Mouse (Mus musculus) MEL (cell line): ENCODE data around the gene Clpb. TPM values are rescaled to one million over a fixed set of nuclear protein-coding genes. Genes with fewer than 3 reads are reported as not detected.

Experiments used
- DNase-seq: peaks from one replicate; pipeline ENCODE4 v3.0.0; 2011; ENCODE audit warnings: low read depth, low spot score
- H3K27ac ChIP-seq: 2 replicates; pipeline ENCODE4 v1.5.1; 2012; ENCODE audit warnings: low read depth, mild to moderate bottlenecking, control low read depth, low read length, moderate library complexity; ENCODE audit not compliant: control insufficient read depth
- H3K27me3 ChIP-seq, 2 experiments: fragments of 150-350 bp in 1 of 2; sonication (generic) in 1 of 2; 2 replicates each; pipeline ENCODE4 v1.6.1; 2012; ENCODE audit warnings: low read length in 2 of 2, mild to moderate bottlenecking in 2 of 2, improper control_type of control experiment in 1 of 2, moderate library complexity in 1 of 2; ENCODE audit not compliant: insufficient read depth in 2 of 2, control insufficient read depth in 1 of 2
- H3K36me3 ChIP-seq, 2 experiments: 2 replicates each; pipeline ENCODE4 v1.6.1; 2012 to 2014; ENCODE audit warnings: low read length in 2 of 2, improper control_type of control experiment in 1 of 2, inconsistent platforms in 1 of 2, mild to moderate bottlenecking in 1 of 2; ENCODE audit not compliant: insufficient read depth in 2 of 2, control insufficient read depth in 1 of 2
- H3K4me1 ChIP-seq, 2 experiments: fragments of 150-350 bp in 1 of 2; sonication (generic) in 1 of 2; 2 replicates each; pipeline ENCODE4 v1.6.1; 2012; ENCODE audit warnings: low read length in 2 of 2, improper control_type of control experiment in 1 of 2, mild to moderate bottlenecking in 1 of 2; ENCODE audit not compliant: insufficient read depth in 2 of 2, control insufficient read depth in 1 of 2
- H3K4me3 ChIP-seq, 2 experiments: fragments of 150-350 bp in 1 of 2; sonication (generic) in 1 of 2; 2 replicates each; pipeline ENCODE4 v1.5.1; 2012; ENCODE audit warnings: low read depth in 2 of 2, low read length in 2 of 2, mild to moderate bottlenecking in 2 of 2, moderate library complexity in 2 of 2, control low read depth in 1 of 2, improper control_type of control experiment in 1 of 2; ENCODE audit not compliant: control insufficient read depth in 1 of 2, insufficient read depth in 1 of 2
- H3K79me2 ChIP-seq: 2 replicates; pipeline ENCODE4 v1.6.1; 2012; ENCODE audit warnings: mild to moderate bottlenecking, low read length, moderate library complexity; ENCODE audit not compliant: control insufficient read depth, poor library complexity, insufficient read depth
- H3K9ac ChIP-seq: 2 replicates; pipeline ENCODE4 v1.6.1; 2012; ENCODE audit warnings: low read depth, mild to moderate bottlenecking, control low read depth, low read length, moderate library complexity; ENCODE audit not compliant: control insufficient read depth, poor library complexity, severe bottlenecking
- H3K9me3 ChIP-seq: fragments of 150-350 bp; sonication (generic); replicated peaks from 2 replicates; pipeline ENCODE4 v1.6.1; 2012; ENCODE audit warnings: mild to moderate bottlenecking, low read length, improper control_type of control experiment, moderate library complexity; ENCODE audit not compliant: insufficient read depth
- BHLHE40 ChIP-seq: IDR thresholded peaks from 2 replicates; pipeline ENCODE4 v1.6.1; 2012; ENCODE audit warnings: low read depth, mild to moderate bottlenecking, inconsistent platforms, low read length, improper control_type of control experiment, borderline replicate concordance
- CHD1 ChIP-seq: IDR thresholded peaks from 2 replicates; pipeline ENCODE4 v1.6.1; 2012; ENCODE audit warnings: low read depth, mild to moderate bottlenecking, inconsistent platforms, low read length, improper control_type of control experiment
- CTCF ChIP-seq, 3 experiments: IDR thresholded peaks in 2 of 3; conservative IDR thresholded peaks in 1 of 3; 2 replicates each; pipeline ENCODE4 v1.5.1; 2011 to 2012; ENCODE audit warnings: low read length in 3 of 3, low read depth in 2 of 3, mild to moderate bottlenecking in 2 of 3, improper control_type of control experiment in 1 of 3, inconsistent platforms in 1 of 3, mixed read lengths in 1 of 3, moderate library complexity in 1 of 3; ENCODE audit not compliant: control insufficient read depth in 1 of 3, insufficient read depth in 1 of 3, poor library complexity in 1 of 3, severe bottlenecking in 1 of 3
- ELF1 ChIP-seq: IDR thresholded peaks from 2 replicates; pipeline ENCODE4 v1.6.1; 2014; ENCODE audit warnings: low read depth, mild to moderate bottlenecking, inconsistent platforms, low read length, improper control_type of control experiment, moderate library complexity
- EP300 ChIP-seq, 2 experiments: IDR thresholded peaks; 2 replicates each; pipeline ENCODE4 v1.6.1; 2011; ENCODE audit warnings: improper control_type of control experiment in 2 of 2, low read length in 2 of 2, low read depth in 1 of 2, mild to moderate bottlenecking in 1 of 2
- ETS1 ChIP-seq: IDR thresholded peaks from 2 replicates; pipeline ENCODE4 v1.6.1; 2012; ENCODE audit warnings: low read depth, mild to moderate bottlenecking, inconsistent platforms, low read length, improper control_type of control experiment, moderate library complexity
- GATA1 ChIP-seq: IDR thresholded peaks from 2 replicates; pipeline ENCODE4 v1.6.1; 2011; ENCODE audit warnings: low read depth, low read length, improper control_type of control experiment
- HCFC1 ChIP-seq: IDR thresholded peaks from 2 replicates; pipeline ENCODE4 v1.6.1; 2012; ENCODE audit warnings: low read depth, mild to moderate bottlenecking, inconsistent platforms, low read length, improper control_type of control experiment, moderate library complexity
- KAT2A ChIP-seq: conservative IDR thresholded peaks from 2 replicates; pipeline ENCODE4 v1.6.1; 2012; ENCODE audit warnings: low read depth, low read length, improper control_type of control experiment, inconsistent platforms
- MAZ ChIP-seq: IDR thresholded peaks from 2 replicates; pipeline ENCODE4 v1.6.1; 2012; ENCODE audit warnings: low read depth, mild to moderate bottlenecking, inconsistent platforms, low read length, improper control_type of control experiment
- MXI1 ChIP-seq: IDR thresholded peaks from 2 replicates; pipeline ENCODE4 v1.6.1; 2011; ENCODE audit warnings: mild to moderate bottlenecking, low read depth, low read length, improper control_type of control experiment
- MYB ChIP-seq: IDR thresholded peaks from 2 replicates; pipeline ENCODE4 v1.6.1; 2011; ENCODE audit warnings: mild to moderate bottlenecking, low read depth, low read length, improper control_type of control experiment
- NRF1 ChIP-seq: IDR thresholded peaks from 2 replicates; pipeline ENCODE4 v1.6.1; 2014; ENCODE audit warnings: low read depth, mild to moderate bottlenecking, inconsistent platforms, low read length, improper control_type of control experiment, moderate library complexity; ENCODE audit not compliant: poor library complexity, insufficient read depth, severe bottlenecking
- POLR2A ChIP-seq, 2 experiments: IDR thresholded peaks; 2 replicates each; pipeline ENCODE4 v1.6.1; 2011 to 2012; ENCODE audit warnings: low read length in 2 of 2, mild to moderate bottlenecking in 2 of 2, control low read depth in 1 of 2, improper control_type of control experiment in 1 of 2, low read depth in 1 of 2, moderate library complexity in 1 of 2; ENCODE audit not compliant: control insufficient read depth in 1 of 2, insufficient read depth in 1 of 2, poor library complexity in 1 of 2
- POLR2AphosphoS2 ChIP-seq: IDR thresholded peaks from 2 replicates; pipeline ENCODE4 v1.6.1; 2011; ENCODE audit warnings: low read length, improper control_type of control experiment
- POLR2AphosphoS5 ChIP-seq: IDR thresholded peaks from 2 replicates; pipeline ENCODE4 v1.6.1; 2012; ENCODE audit warnings: low read depth, borderline replicate concordance, mild to moderate bottlenecking, inconsistent platforms, low read length, moderate library complexity, mixed read lengths
- RCOR1 ChIP-seq: IDR thresholded peaks from 2 replicates; pipeline ENCODE4 v1.6.1; 2012; ENCODE audit warnings: low read depth, mild to moderate bottlenecking, inconsistent platforms, low read length, improper control_type of control experiment
- TBP ChIP-seq: IDR thresholded peaks from 2 replicates; pipeline ENCODE4 v1.8.0; 2011; ENCODE audit warnings: low read depth, low read length, improper control_type of control experiment
- TCF12 ChIP-seq: IDR thresholded peaks from 2 replicates; pipeline ENCODE4 v1.6.1; 2014; ENCODE audit warnings: low read depth, mild to moderate bottlenecking, inconsistent platforms, low read length, improper control_type of control experiment, moderate library complexity
- USF2 ChIP-seq, 2 experiments: IDR thresholded peaks; 2 replicates each; pipeline ENCODE4 v1.6.1; 2011 to 2012; ENCODE audit warnings: improper control_type of control experiment in 2 of 2, low read length in 2 of 2, borderline replicate concordance in 1 of 2, inconsistent platforms in 1 of 2, low read depth in 1 of 2, mild to moderate bottlenecking in 1 of 2; ENCODE audit not compliant: insufficient read depth in 1 of 2
- ZC3H11A ChIP-seq: IDR thresholded peaks from 2 replicates; pipeline ENCODE4 v1.6.1; 2012; ENCODE audit warnings: low read depth, mild to moderate bottlenecking, inconsistent platforms, low read length, improper control_type of control experiment
- ZMIZ1 ChIP-seq: IDR thresholded peaks from 2 replicates; pipeline ENCODE4 v1.6.1; 2012; ENCODE audit warnings: low read depth, mild to moderate bottlenecking, inconsistent platforms, low read length, improper control_type of control experiment, moderate library complexity
- polyA plus RNA-seq, 2 experiments: library from polyadenylated mRNA; stranded (reverse) in 1 of 2; unstranded in 1 of 2; fragments of >175 nt in 1 of 2; fragments of >200 nt in 1 of 2; gene quantifications; 2 replicates each; pipeline versions ENCODE4 v1.2.1 to v1.2.4; 2012; ENCODE audit warnings: low replicate concordance in 2 of 2, low read depth in 1 of 2; ENCODE audit not compliant: insufficient read length in 2 of 2, insufficient read depth in 1 of 2, missing spikeins in 1 of 2
- total RNA-seq: library from RNA; depleted of rRNA; stranded (reverse); fragments of 300-350 nt; gene quantifications from 2 replicates; pipeline ENCODE4 v1.2.3, GENCODE M21; 2012

The Clpb gene
- total and polyA plus RNA-seq, 3 experiments: 59.0 to 71.5 TPM; not detected in 1

GRCm38 (mm10) chr7:101743487-101743886 lies 80.1 kb downstream of the Clpb start:
- no peak overlapping the region for H3K4me3 ChIP-seq
- H3K9me3 ChIP-seq: no peaks in the 10 kb centered on the region
- peak; percentile 3 for DNase-seq
- H3K9ac ChIP-seq: no peak overlapping the region
- H3K79me2 ChIP-seq: no peaks in the 10 kb centered on the region
- TF ChIP-seq POLR2AphosphoS2 (no peak), CTCF (IDR thresholded peaks at IDR 0.05 in 2 of 3, conservative IDR thresholded peaks at IDR 0.05 in 1 of 3; ENCODE audit: control insufficient read depth in 1 of 3, insufficient read depth in 1 of 3, low read depth in 2 of 3, low read length in 3 of 3, poor library complexity in 1 of 3, severe bottlenecking in 1 of 3) (no peak), BHLHE40 (no peak), EP300 (IDR thresholded peaks at IDR 0.05; ENCODE audit: low read depth in 1 of 2, low read length in 2 of 2) (no peak), MXI1 (no peak), MYB (no peak), POLR2AphosphoS5 (no peak), ZC3H11A (no peak), CHD1 (no peak), TBP (no peak), USF2 (IDR thresholded peaks at IDR 0.05; ENCODE audit: borderline replicate concordance in 1 of 2, insufficient read depth in 1 of 2, low read depth in 1 of 2, low read length in 2 of 2) (no peak), ZMIZ1 (no peak)
- TF ChIP-seq, all 39 proteins: peak for 0
- Histone ChIP-seq H3K27me3 (no peaks in the 10 kb centered on the region), H3K36me3 (no peaks in the 10 kb centered on the region; a peak in 1 of 4 replicates), H3K4me1 (peaks cover 0 to 2% of the 10 kb centered on the region in 2 experiments; a peak in 1 of 4 replicates), H3K27ac (no peak overlapping the region)

GRCm38 (mm10) chr7:101746559-101747334 lies 83.3 kb downstream of the Clpb start:
- TF ChIP-seq CTCF (IDR thresholded peaks at IDR 0.05 in 2 of 3, conservative IDR thresholded peaks at IDR 0.05 in 1 of 3; ENCODE audit: control insufficient read depth in 1 of 3, insufficient read depth in 1 of 3, low read depth in 2 of 3, low read length in 3 of 3, poor library complexity in 1 of 3, severe bottlenecking in 1 of 3) (no peak), POLR2AphosphoS2 (no peak), EP300 (IDR thresholded peaks at IDR 0.05; ENCODE audit: low read depth in 1 of 2, low read length in 2 of 2) (no peak), RCOR1 (no peak), ETS1 (no peak), KAT2A (no peak), TCF12 (no peak), MAZ (no peak), USF2 (IDR thresholded peaks at IDR 0.05; ENCODE audit: borderline replicate concordance in 1 of 2, insufficient read depth in 1 of 2, low read depth in 1 of 2, low read length in 2 of 2) (no peak), POLR2A (IDR thresholded peaks at IDR 0.05; ENCODE audit: control insufficient read depth in 1 of 2, insufficient read depth in 1 of 2, low read depth in 1 of 2, low read length in 2 of 2, poor library complexity in 1 of 2) (no peak), ELF1 (no peak), TBP (no peak), NRF1 (no peak), GATA1 (no peak), HCFC1 (no peak)
- peaks cover 0 to 1% of the 10 kb centered on the region in 2 experiments; a peak in 2 of 4 replicates for H3K36me3 ChIP-seq

More at GRCm38 (mm10) chr7:101746559-101747334, 83.3 kb downstream of the Clpb start:
- Histone ChIP-seq H3K27me3 (no peaks in the 10 kb centered on the region), H3K4me1 (peaks cover 0 to 2% of the 10 kb centered on the region in 2 experiments; a peak in 1 of 4 replicates), H3K4me3 (no peak overlapping the region), H3K9ac (no peak overlapping the region), H3K9me3 (no peaks in the 10 kb centered on the region), H3K27ac (no peak overlapping the region), H3K79me2 (no peaks in the 10 kb centered on the region)
- no peak for DNase-seq
